Mouse (Mus musculus) CH12.LX (cell line): ENCODE results near the gene Cacng2. TPM values are rescaled to one million over a fixed set of nuclear protein-coding genes. Genes with fewer than 3 reads are reported as not detected.

Experiments
- DNase-seq: peaks from one replicate; pipeline ENCODE4 v3.0.0-alpha.2; 2013; ENCODE audit errors: extremely low read depth
- H3K27ac ChIP-seq: 2 replicates; pipeline ENCODE4 v1.5.1; 2012; ENCODE audit warnings: low read depth, mild to moderate bottlenecking, control low read depth, moderate library complexity; ENCODE audit not compliant: insufficient read depth
- H3K27me3 ChIP-seq: replicated peaks from 2 replicates; pipeline ENCODE3; 2012; ENCODE audit warnings: inconsistent platforms
- H3K36me3 ChIP-seq, 2 experiments: replicated peaks in 1 of 2; 2 replicates each; pipeline versions ENCODE3 to v1.6.1; 2012; ENCODE audit warnings: inconsistent platforms in 1 of 2, low read length in 1 of 2, mild to moderate bottlenecking in 1 of 2, mixed read lengths in 1 of 2, moderate library complexity in 1 of 2; ENCODE audit not compliant: control insufficient read depth in 1 of 2, insufficient read depth in 1 of 2
- H3K4me1 ChIP-seq, 2 experiments: 2 replicates each; pipeline ENCODE4 v1.6.1; 2012; ENCODE audit warnings: inconsistent platforms in 1 of 2, moderate library complexity in 1 of 2; ENCODE audit not compliant: insufficient read depth in 2 of 2, control insufficient read depth in 1 of 2
- H3K4me2 ChIP-seq: 2 replicates; pipeline ENCODE4 v1.6.1; 2012; ENCODE audit warnings: low read depth, mild to moderate bottlenecking, control low read depth; ENCODE audit not compliant: poor library complexity, insufficient read depth, severe bottlenecking
- H3K4me3 ChIP-seq, 3 experiments: fragments of 150-350 bp in 1 of 3; sonication (generic) in 1 of 3; replicated peaks in 1 of 3; 2 replicates each; pipeline versions ENCODE3 to v1.5.1; 2011 to 2012; ENCODE audit warnings: low read depth in 2 of 3, low read length in 2 of 3, mild to moderate bottlenecking in 2 of 3, moderate library complexity in 2 of 3, control low read depth in 1 of 3, improper control_type of control experiment in 1 of 3, inconsistent platforms in 1 of 3, mixed read lengths in 1 of 3; ENCODE audit not compliant: poor library complexity in 1 of 3
- H3K79me2 ChIP-seq: replicated peaks from 2 replicates; pipeline ENCODE4 v1.6.1; 2012; ENCODE audit warnings: mild to moderate bottlenecking, moderate library complexity; ENCODE audit not compliant: control insufficient read depth, poor library complexity, insufficient read depth, severe bottlenecking; ENCODE audit errors: extremely low read depth
- H3K9ac ChIP-seq: 2 replicates; pipeline ENCODE4 v1.6.1; 2012; ENCODE audit warnings: low read depth, mild to moderate bottlenecking, control low read depth, moderate library complexity; ENCODE audit not compliant: insufficient read depth
- H3K9me3 ChIP-seq: replicated peaks from 2 replicates; pipeline ENCODE3; 2012; ENCODE audit warnings: low read length, inconsistent platforms, mixed read lengths
- CHD1 ChIP-seq: IDR thresholded peaks from 2 replicates; pipeline ENCODE4 v1.6.1; 2012; ENCODE audit warnings: low read depth, low read length, improper control_type of control experiment, inconsistent platforms
- CHD2 ChIP-seq: IDR thresholded peaks from 2 replicates; pipeline ENCODE4 v1.6.1; 2011; ENCODE audit warnings: low read length, improper control_type of control experiment
- EP300 ChIP-seq: IDR thresholded peaks from 2 replicates; pipeline ENCODE4 v1.6.1; 2011; ENCODE audit warnings: low read length, improper control_type of control experiment
- ETS1 ChIP-seq: conservative IDR thresholded peaks from 2 replicates; pipeline ENCODE4 v1.6.1; 2012; ENCODE audit warnings: low read depth, mild to moderate bottlenecking, inconsistent platforms, low read length, improper control_type of control experiment, moderate library complexity
- HCFC1 ChIP-seq: IDR thresholded peaks from 2 replicates; pipeline ENCODE4 v1.6.1; 2012; ENCODE audit warnings: low read depth, mild to moderate bottlenecking, inconsistent platforms, low read length, improper control_type of control experiment
- JUN ChIP-seq: IDR thresholded peaks from 2 replicates; pipeline ENCODE4 v1.6.1; 2011; ENCODE audit warnings: low read depth, mild to moderate bottlenecking, low read length, improper control_type of control experiment, moderate library complexity; ENCODE audit not compliant: insufficient read depth
- KAT2A ChIP-seq: IDR thresholded peaks from 2 replicates; pipeline ENCODE4 v1.6.1; 2012; ENCODE audit warnings: low read length, improper control_type of control experiment, inconsistent platforms; ENCODE audit not compliant: insufficient replicate concordance
- MAFK ChIP-seq: IDR thresholded peaks from 2 replicates; pipeline ENCODE4 v1.6.1; 2011; ENCODE audit warnings: low read length, improper control_type of control experiment; ENCODE audit not compliant: insufficient replicate concordance
- MAZ ChIP-seq: IDR thresholded peaks from 2 replicates; pipeline ENCODE4 v1.6.1; 2012; ENCODE audit warnings: low read depth, mild to moderate bottlenecking, inconsistent platforms, low read length, improper control_type of control experiment, moderate library complexity
- NRF1 ChIP-seq: IDR thresholded peaks from 2 replicates; pipeline ENCODE4 v1.6.1; 2014; ENCODE audit warnings: low read depth, mild to moderate bottlenecking, inconsistent platforms, low read length, improper control_type of control experiment, moderate library complexity
- POLR2A ChIP-seq: IDR thresholded peaks from 2 replicates; pipeline ENCODE4 v1.6.1; 2011; ENCODE audit warnings: low read depth, mild to moderate bottlenecking, improper control_type of control experiment, low read length
- POLR2AphosphoS2 ChIP-seq: IDR thresholded peaks from 2 replicates; pipeline ENCODE4 v1.6.1; 2011; ENCODE audit warnings: low read depth, low read length, improper control_type of control experiment
- RAD21 ChIP-seq: IDR thresholded peaks from 2 replicates; pipeline ENCODE4 v1.6.1; 2011; ENCODE audit warnings: low read depth, mild to moderate bottlenecking, low read length, improper control_type of control experiment, moderate library complexity
- SIN3A ChIP-seq: IDR thresholded peaks from 2 replicates; pipeline ENCODE4 v1.6.1; 2012; ENCODE audit warnings: low read length, improper control_type of control experiment, inconsistent platforms
- TCF12 ChIP-seq: IDR thresholded peaks from 2 replicates; pipeline ENCODE4 v1.6.1; 2014; ENCODE audit warnings: low read depth, mild to moderate bottlenecking, inconsistent platforms, low read length, improper control_type of control experiment
- UBTF ChIP-seq: IDR thresholded peaks from 2 replicates; pipeline ENCODE4 v1.6.1; 2012; ENCODE audit warnings: low read depth, mild to moderate bottlenecking, inconsistent platforms, low read length, improper control_type of control experiment, moderate library complexity
- USF1 ChIP-seq: IDR thresholded peaks from 2 replicates; pipeline ENCODE4 v1.6.1; 2014; ENCODE audit warnings: low read depth, mild to moderate bottlenecking, inconsistent platforms, low read length, improper control_type of control experiment
- ZC3H11A ChIP-seq: IDR thresholded peaks from 2 replicates; pipeline ENCODE4 v1.6.1; 2012; ENCODE audit warnings: low read depth, mild to moderate bottlenecking, inconsistent platforms, low read length, improper control_type of control experiment
- ZKSCAN1 ChIP-seq: IDR thresholded peaks from 2 replicates; pipeline ENCODE4 v1.6.1; 2012; ENCODE audit warnings: low read depth, inconsistent platforms, low read length, improper control_type of control experiment, borderline replicate concordance
- ZMIZ1 ChIP-seq: IDR thresholded peaks from 2 replicates; pipeline ENCODE4 v1.6.1; 2012; ENCODE audit warnings: low read depth, mild to moderate bottlenecking, inconsistent platforms, low read length, improper control_type of control experiment
- ZNF384 ChIP-seq: IDR thresholded peaks from 2 replicates; pipeline ENCODE4 v1.6.1; 2012; ENCODE audit warnings: low read depth, low read length, improper control_type of control experiment, inconsistent platforms
- dilution Hi-C: fragments of 300-500 bp; cut with MboI; formaldehyde crosslinking; loops from 2 replicates; pipeline ENCODE4 v1.14.3; 2020; ENCODE audit warnings: low sequenced_read_pairs; ENCODE audit not compliant: extremely low pct_unique_long_range_greater_than_20kb, extremely low pct_ligation_motif_present
- in situ Hi-C: fragments of 300-500 bp; cut with MboI; formaldehyde crosslinking; loops from 3 replicates; pipeline ENCODE4 v1.14.3; 2019; ENCODE audit warnings: low sequenced_read_pairs, low pct_ligation_motif_present, low pct_unique_long_range_greater_than_20kb, mixed read lengths
- polyA plus RNA-seq: library from polyadenylated mRNA; unstranded; fragments of >175 nt; gene quantifications from 2 replicates; pipeline ENCODE4 v1.2.1, GENCODE M21; 2012; ENCODE audit warnings: low read depth; ENCODE audit not compliant: insufficient read length
- total RNA-seq, 2 experiments: library from RNA; depleted of rRNA; stranded (reverse); fragments of 300-350 nt in 1 of 2; fragments of >200 nt in 1 of 2; gene quantifications; 2 replicates each; pipeline ENCODE4 v1.2.3; 2012 to 2014

The Cacng2 gene
- total and polyA plus RNA-seq, 3 experiments = not detected

DNA sequence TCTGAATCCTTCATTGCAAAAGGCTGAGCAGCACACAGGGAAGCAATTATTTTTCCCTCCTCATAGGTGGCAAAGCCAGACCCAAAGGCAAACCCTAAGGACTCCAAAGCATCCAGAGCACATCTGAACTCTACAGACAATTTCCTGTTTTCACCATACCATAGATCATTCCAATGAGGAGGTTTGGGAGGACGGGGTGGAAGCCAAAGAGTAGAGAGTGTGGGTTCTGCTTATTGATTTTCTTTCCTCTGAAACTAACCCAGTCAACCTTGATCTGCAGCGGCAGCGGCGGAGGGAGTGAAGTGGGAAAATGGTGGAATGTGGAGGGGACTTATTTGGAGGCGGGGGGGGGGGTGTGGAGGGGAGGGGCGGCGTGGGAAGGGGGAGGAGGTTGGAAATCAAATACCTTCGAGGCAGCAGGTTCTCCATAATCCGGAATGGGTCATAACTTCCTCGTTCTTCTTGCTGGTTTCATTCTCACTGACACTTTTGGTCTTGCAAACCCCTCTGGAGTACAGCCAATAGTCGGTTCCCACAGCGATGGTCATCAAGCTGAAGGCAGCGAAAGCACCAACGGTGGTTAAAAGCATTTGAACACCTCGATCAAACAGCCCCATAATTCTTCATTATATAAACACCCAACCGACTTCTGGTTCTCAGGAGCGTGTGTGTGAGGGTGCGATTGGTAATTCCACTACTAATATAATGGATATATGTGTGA is 1.4 kb downstream of the Cacng2 start:
- Histone ChIP-seq H3K27ac (no peak overlapping the region), H3K79me2 (no peaks in the 10 kb centered on the region), H3K9me3 (peaks cover 4% of the 10 kb centered on the region), H3K36me3 (no peaks in the 10 kb centered on the region), H3K4me2 (no peak overlapping the region), H3K27me3 (peaks cover 64% of the 10 kb centered on the region), H3K4me1 (no peaks in the 10 kb centered on the region), H3K4me3 (no peak overlapping the region), H3K9ac (no peak overlapping the region)
- no peak for DNase-seq
- no peak for TF ChIP-seq MAFK
- no peak for TF ChIP-seq JUN
- in situ Hi-C loops = no loop called here
- dilution Hi-C loops = no loop called here

DNA sequence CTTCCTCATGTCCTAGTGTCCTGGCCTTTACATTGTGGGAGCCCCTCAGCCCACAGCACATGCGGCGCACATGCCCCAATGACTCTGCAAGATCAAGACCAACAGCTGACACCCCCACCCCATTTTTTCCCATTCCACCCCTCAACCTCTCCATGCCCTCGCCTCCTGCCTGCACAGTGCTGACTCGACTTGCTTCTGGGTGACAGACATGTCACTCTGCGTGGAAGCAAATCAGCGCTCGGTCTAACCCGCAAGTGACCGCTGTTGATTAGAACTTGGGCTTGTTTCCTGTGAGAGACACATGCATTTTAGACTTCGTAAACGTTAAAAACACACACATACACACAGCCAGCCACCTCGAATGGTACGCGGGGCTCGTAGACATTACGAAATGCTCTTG is 2.1 kb downstream of the Cacng2 start:
- Histone ChIP-seq H3K36me3 (no peaks in the 10 kb centered on the region), H3K9me3 (peaks cover 4% of the 10 kb centered on the region), H3K79me2 (no peaks in the 10 kb centered on the region), H3K4me2 (no peak overlapping the region), H3K4me3 (no peak overlapping the region), H3K27ac (no peak overlapping the region), H3K27me3 (peaks cover 65% of the 10 kb centered on the region)
- no peak for DNase-seq
- TF ChIP-seq SIN3A = no peak
- TF ChIP-seq NRF1 = no peak
- TF ChIP-seq JUN = no peak
- no peak for TF ChIP-seq CHD1
- TF ChIP-seq ZMIZ1 = no peak
- no peak for TF ChIP-seq UBTF
- TF ChIP-seq POLR2A = no peak
- TF ChIP-seq CHD2 = no peak
- no peak for TF ChIP-seq ETS1
- TF ChIP-seq ZNF384 = no peak
- TF ChIP-seq TCF12 = no peak
- TF ChIP-seq KAT2A = no peak
- TF ChIP-seq MAZ = no peak
- no peak for TF ChIP-seq HCFC1
- no peak for TF ChIP-seq EP300
- no peak for TF ChIP-seq USF1
- no peak for TF ChIP-seq RAD21
- no peak for TF ChIP-seq POLR2AphosphoS2
- TF ChIP-seq ZC3H11A = no peak
- TF ChIP-seq ZKSCAN1 = no peak
- TF ChIP-seq, all 38 proteins: peak for 0
- H3K9ac ChIP-seq = no peak overlapping the region
- dilution Hi-C loops = no loop called here
- H3K4me1 ChIP-seq = no peaks in the 10 kb centered on the region
- in situ Hi-C loops = no loop called here
